Comparison of ENCODE assay signal across 17 mouse cellular contexts in genomic region chr16:17831781-17832180, GRCm38 (mm10). TPM values are rescaled to one million over a fixed set of nuclear protein-coding genes. Genes with fewer than 3 reads are reported as not detected.
DNase-seq lines count a peak whose midpoint lies in the region; ATAC-seq and TF ChIP-seq lines count a peak whose summit lies in the region.
"Had no signal": no experiment of that assay in that cellular context is flagged by ENCODE, and none has a peak within 500 bp of the region (broad histone marks: within the 10 kb centered on the region; RNA-seq: fewer than 3 reads in every experiment).

No protein-coding gene starts in this region.

- H3K9ac ChIP-seq in liver, embryonic 14.5 days (replicated peaks): no peak overlapping the region
- no peak overlapping the region for H3K9ac ChIP-seq in limb, embryonic 13.5 days
- H3K9ac ChIP-seq: hindbrain, embryonic 15.5 days; liver, embryonic 13.5 days; neural tube, embryonic 12.5 days had no signal

- no peaks in the 10 kb centered on the region for H3K27me3 ChIP-seq in cerebellum, adult 2 months (ENCODE audit: control insufficient read depth, insufficient read depth, low read length)
- peaks cover 62% of the 10 kb centered on the region for H3K27me3 ChIP-seq in liver, embryonic 14.5 days (ENCODE audit: control insufficient read depth, insufficient read depth, low read length)
- peaks cover 68% of the 10 kb centered on the region for H3K27me3 ChIP-seq in limb, embryonic 13.5 days

- no peak overlapping the region for H3K4me3 ChIP-seq in cerebellum, adult 2 months (replicated peaks; ENCODE audit: insufficient read depth, low read depth, low read length)
- no peak overlapping the region for H3K4me3 ChIP-seq in liver, embryonic 14.5 days (ENCODE audit: insufficient read depth in 1 of 2, low read depth in 2 of 2, low read length in 2 of 2)
- H3K4me3 ChIP-seq in bone marrow, adult 2 months (replicated peaks; ENCODE audit: control insufficient read depth, low read depth, low read length): no peak overlapping the region
- H3K4me3 ChIP-seq in limb, embryonic 13.5 days: peak overlapping the region; percentile 1; the same call in 1 of the 2 replicates
- H3K4me3 ChIP-seq: erythroblast, embryonic 14.5 days; heart, embryonic 10.5 days; hindbrain, embryonic 15.5 days; liver, embryonic 13.5 days; neural tube, embryonic 12.5 days had no signal

- TF ChIP-seq EP300 in liver, embryonic 14.5 days (IDR thresholded peaks at IDR 0.05; ENCODE audit: low read depth): no peak

- peaks cover 19% of the 10 kb centered on the region for H3K4me1 ChIP-seq in cerebellum, adult 2 months (ENCODE audit: control insufficient read depth, insufficient read depth, low read length)
- H3K4me1 ChIP-seq in liver, embryonic 14.5 days (replicated peaks; ENCODE audit: control insufficient read depth in 2 of 2, insufficient read depth in 2 of 2, low read length in 1 of 2): no peaks in the 10 kb centered on the region
- H3K4me1 ChIP-seq in bone marrow, adult 2 months (ENCODE audit: control insufficient read depth, insufficient read depth, low read length): no peaks in the 10 kb centered on the region
- peaks cover 22% of the 10 kb centered on the region for H3K4me1 ChIP-seq in limb, embryonic 13.5 days

- no peaks in the 10 kb centered on the region for H3K36me3 ChIP-seq in liver, embryonic 14.5 days (replicated peaks; ENCODE audit: control insufficient read depth, insufficient read depth, low read depth)
- H3K36me3 ChIP-seq in limb, embryonic 13.5 days: no peaks in the 10 kb centered on the region
- H3K36me3 ChIP-seq: heart, embryonic 10.5 days; hindbrain, embryonic 15.5 days; liver, embryonic 13.5 days; neural tube, embryonic 12.5 days had no signal

- H3K4me2 ChIP-seq in liver, embryonic 14.5 days (ENCODE audit: low read depth): no peak overlapping the region
- no peak overlapping the region for H3K4me2 ChIP-seq in limb, embryonic 13.5 days (replicated peaks)
- H3K4me2 ChIP-seq: liver, embryonic 13.5 days; neural tube, embryonic 12.5 days had no signal

- DNase-seq in cerebellum, adult 2 months: no peak
- DNase-seq in cerebellum, postnatal 4 days (ENCODE audit: low spot score in 2 of 2): no peak
- DNase-seq in liver, embryonic 14.5 days (ENCODE audit: low read depth in 3 of 3, low spot score in 3 of 3): no peak
- DNase-seq in liver: no peak
- DNase-seq in kidney, postnatal 36 days: no peak
- DNase-seq: adrenal gland, postnatal 25 days; cerebellum, adult 11 months; kidney, postnatal 10 days; liver, embryonic 13.5 days; thymus, postnatal 36 days had no signal

- TF ChIP-seq CTCF in cerebellum, adult 2 months (IDR thresholded peaks at IDR 0.05; ENCODE audit: borderline replicate concordance, insufficient read depth, low read depth, low read length): peak; percentile 31; the same call in 1 of the 2 replicates
- TF ChIP-seq CTCF in liver, embryonic 14.5 days (IDR thresholded peaks at IDR 0.05; ENCODE audit: low read depth): peak; percentile 48
- TF ChIP-seq CTCF in bone marrow, adult 2 months (IDR thresholded peaks at IDR 0.05; ENCODE audit: control insufficient read depth, insufficient read depth, low read length): 0 out of 2 replicates have a peak, but pooled peaks have one; percentile 5

- no peak for TF ChIP-seq POLR2A in cerebellum, adult 2 months (IDR thresholded peaks at IDR 0.05; ENCODE audit: borderline replicate concordance, insufficient read depth, low read length)
- TF ChIP-seq POLR2A in bone marrow, adult 2 months (IDR thresholded peaks at IDR 0.05; ENCODE audit: borderline replicate concordance, control insufficient read depth, low read depth, low read length): no peak

- H3K27ac ChIP-seq in cerebellum, adult 2 months (ENCODE audit: insufficient read depth, low read length): no peak overlapping the region
- no peak overlapping the region for H3K27ac ChIP-seq in liver, embryonic 14.5 days
- no peak overlapping the region for H3K27ac ChIP-seq in bone marrow, adult 2 months (ENCODE audit: control insufficient read depth, insufficient read depth, low read depth, low read length, poor library complexity)
- no peak overlapping the region for H3K27ac ChIP-seq in limb, embryonic 13.5 days
- H3K27ac ChIP-seq: heart, embryonic 10.5 days; hindbrain, embryonic 15.5 days; liver, embryonic 13.5 days; neural tube, embryonic 12.5 days had no signal

- 62% methylated on average over 11 of the region's 11 CpGs for WGBS in cerebellum, adult 2 months
- 13% methylated on average over 11 of the region's 11 CpGs for WGBS in liver, embryonic 14.5 days (ENCODE audit: insufficient replicate concordance)
- 17% methylated on average over 11 of the region's 11 CpGs for WGBS in bone marrow, adult 2 months
- 15% methylated on average over 11 of the region's 11 CpGs for WGBS in limb, embryonic 13.5 days

- H3K9me3 ChIP-seq in liver, embryonic 14.5 days (ENCODE audit: control insufficient read depth, low read length): no peaks in the 10 kb centered on the region
- no peaks in the 10 kb centered on the region for H3K9me3 ChIP-seq in limb, embryonic 13.5 days
- H3K9me3 ChIP-seq: heart, embryonic 10.5 days; hindbrain, embryonic 15.5 days; liver, embryonic 13.5 days; neural tube, embryonic 12.5 days had no signal

- no peak for ATAC-seq in liver, embryonic 14.5 days (ENCODE audit: insufficient read depth)
- ATAC-seq in limb, embryonic 13.5 days (ENCODE audit: low FRiP score, low read depth): no peak
- ATAC-seq in activated CD4-positive, CD25-positive, alpha-beta regulatory T cell, adult 4 months: no peak

RNA-seq across cellular contexts. Expression of gene B830017H08Rik, which starts 1.1 kb away (rescaled TPM):
- polyA plus RNA-seq in cerebellum, adult 2 months (2012; rRNA removed): 4.3 and 4.7 TPM in 2 replicates
- not detected in 2 replicates for polyA plus RNA-seq in liver, embryonic 14.5 days (2012; rRNA removed)
- not detected in 2 replicates for polyA plus RNA-seq in liver, embryonic 14.5 days (2014; fragmentation: Nextera tagmentation; extraction: Ambion mirVana)
- not detected in 2 replicates for polyA plus RNA-seq in bone marrow, adult 2 months (2011; ENCODE audit: insufficient read depth, insufficient read length, low replicate concordance, missing spikeins)
- polyA plus RNA-seq in limb, embryonic 13.5 days (2015; fragmentation: Nextera tagmentation; extraction: Ambion mirVana): 0.09 and 0.36 TPM in 2 replicates
- not detected for polyA plus RNA-seq in activated CD4-positive, CD25-positive, alpha-beta regulatory T cell, adult 4 months (2017; shearing (Covaris generic))
- polyA plus RNA-seq: erythroblast, embryonic 14.5 days; heart, embryonic 10.5 days; liver, embryonic 13.5 days had no signal

RNA-seq across cellular contexts. Expression of gene Car15, which starts 6.4 kb away (rescaled TPM):
- 48.4 and 58.9 TPM in 2 replicates for polyA plus RNA-seq in cerebellum, adult 2 months (2012; rRNA removed)
- polyA plus RNA-seq in liver, embryonic 14.5 days (2012; rRNA removed): 1.3 and 1.6 TPM in 2 replicates
- polyA plus RNA-seq in liver, embryonic 14.5 days (2014; fragmentation: Nextera tagmentation; extraction: Ambion mirVana): not detected in 2 replicates
- 7.3 and 23.5 TPM in 2 replicates for polyA plus RNA-seq in bone marrow, adult 2 months (2011; ENCODE audit: insufficient read depth, insufficient read length, low replicate concordance, missing spikeins)
- polyA plus RNA-seq in limb, embryonic 13.5 days (2015; fragmentation: Nextera tagmentation; extraction: Ambion mirVana): 2.7 and 3.0 TPM in 2 replicates
- 1 to 10 TPM; 2.7 to 3.3 TPM for polyA plus RNA-seq in activated CD4-positive, CD25-positive, alpha-beta regulatory T cell, adult 4 months (2017; shearing (Covaris generic))

RNA-seq across cellular contexts. Expression of gene Scarf2, which starts 34.7 kb away (rescaled TPM):
- polyA plus RNA-seq in cerebellum, adult 2 months (2012; rRNA removed): 2.1 and 2.5 TPM in 2 replicates
- polyA plus RNA-seq in liver, embryonic 14.5 days (2012; rRNA removed): 3.4 and 4.3 TPM in 2 replicates
- polyA plus RNA-seq in liver, embryonic 14.5 days (2014; fragmentation: Nextera tagmentation; extraction: Ambion mirVana): 0.51 and 1.0 TPM in 2 replicates
- polyA plus RNA-seq in bone marrow, adult 2 months (2011; ENCODE audit: insufficient read depth, insufficient read length, low replicate concordance, missing spikeins): 2.5 and 5.7 TPM in 2 replicates
- polyA plus RNA-seq in limb, embryonic 13.5 days (2015; fragmentation: Nextera tagmentation; extraction: Ambion mirVana): 28.8 and 29.4 TPM in 2 replicates
- polyA plus RNA-seq in activated CD4-positive, CD25-positive, alpha-beta regulatory T cell, adult 4 months (2017; shearing (Covaris generic)): not detected

RNA-seq across cellular contexts. Expression of gene Gm20518, which starts 59.7 kb away (rescaled TPM):
- polyA plus RNA-seq in cerebellum, adult 2 months (2012; rRNA removed): 9.1 and 9.2 TPM in 2 replicates
- 0.25 and 0.34 TPM in 2 replicates for polyA plus RNA-seq in liver, embryonic 14.5 days (2012; rRNA removed)
- not detected in 2 replicates for polyA plus RNA-seq in liver, embryonic 14.5 days (2014; fragmentation: Nextera tagmentation; extraction: Ambion mirVana)
- 0.66 and 2.2 TPM in 2 replicates for polyA plus RNA-seq in bone marrow, adult 2 months (2011; ENCODE audit: insufficient read depth, insufficient read length, low replicate concordance, missing spikeins)
- polyA plus RNA-seq in limb, embryonic 13.5 days (2015; fragmentation: Nextera tagmentation; extraction: Ambion mirVana): 0.32 and 0.53 TPM in 2 replicates
- under 1 TPM in 1 of 2 experiments, not detected in 1; 0.15 TPM for polyA plus RNA-seq in activated CD4-positive, CD25-positive, alpha-beta regulatory T cell, adult 4 months (2017; shearing (Covaris generic))
